Mouse (Mus musculus) cerebellum, adult 2 months (tissue): ENCODE measurements around the gene Mast4. TPM values are rescaled to one million over a fixed set of nuclear protein-coding genes. Genes with fewer than 3 reads are reported as not detected.

Source experiments
- DNase-seq, 2 experiments: peaks; one replicate each; pipeline ENCODE4 v3.0.0; 2021
- H3K27ac ChIP-seq: fragments of 200-500 bp; 2 replicates; pipeline ENCODE4 v1.5.1; 2012; ENCODE audit warnings: low read length, control low read depth, inconsistent platforms; ENCODE audit not compliant: insufficient read depth
- H3K27me3 ChIP-seq: fragments of 200-500 bp; 2 replicates; pipeline ENCODE4 v1.6.1; 2012; ENCODE audit warnings: inconsistent platforms, mild to moderate bottlenecking, low read length, moderate library complexity; ENCODE audit not compliant: control insufficient read depth, insufficient read depth
- H3K4me1 ChIP-seq: fragments of 200-500 bp; 2 replicates; pipeline ENCODE4 v1.6.1; 2011; ENCODE audit warnings: low read length; ENCODE audit not compliant: control insufficient read depth, insufficient read depth
- H3K4me3 ChIP-seq: fragments of 200-500 bp; replicated peaks from 2 replicates; pipeline ENCODE3; 2011; ENCODE audit warnings: mild to moderate bottlenecking, low read depth, low read length, control low read depth; ENCODE audit not compliant: insufficient read depth
- CTCF ChIP-seq: fragments of 200-500 bp; IDR thresholded peaks from 2 replicates; pipeline ENCODE4 v1.5.1; 2011; ENCODE audit warnings: low read depth, mild to moderate bottlenecking, control low read depth, low read length, moderate library complexity, borderline replicate concordance; ENCODE audit not compliant: insufficient read depth
- POLR2A ChIP-seq: fragments of 200-500 bp; IDR thresholded peaks from 2 replicates; pipeline ENCODE4 v1.6.1; 2011; ENCODE audit warnings: low read length, control low read depth, borderline replicate concordance; ENCODE audit not compliant: insufficient read depth
- WGBS: fragments of 180-500 bp; shearing (Covaris S2); methylation state at CpG from one replicate; pipeline ENCODE4 v1.1.7; 2018; 5-methylcytosine and 5-hydroxymethylcytosine counted together
- polyA plus RNA-seq: library from polyadenylated mRNA; depleted of rRNA; stranded (reverse); fragments of >200 nt; gene quantifications from 2 replicates; pipeline ENCODE4 v1.2.3, GENCODE M21; 2012

Mast4 gene
- polyA plus RNA-seq, 1 experiment: 21.2 TPM

DNA sequence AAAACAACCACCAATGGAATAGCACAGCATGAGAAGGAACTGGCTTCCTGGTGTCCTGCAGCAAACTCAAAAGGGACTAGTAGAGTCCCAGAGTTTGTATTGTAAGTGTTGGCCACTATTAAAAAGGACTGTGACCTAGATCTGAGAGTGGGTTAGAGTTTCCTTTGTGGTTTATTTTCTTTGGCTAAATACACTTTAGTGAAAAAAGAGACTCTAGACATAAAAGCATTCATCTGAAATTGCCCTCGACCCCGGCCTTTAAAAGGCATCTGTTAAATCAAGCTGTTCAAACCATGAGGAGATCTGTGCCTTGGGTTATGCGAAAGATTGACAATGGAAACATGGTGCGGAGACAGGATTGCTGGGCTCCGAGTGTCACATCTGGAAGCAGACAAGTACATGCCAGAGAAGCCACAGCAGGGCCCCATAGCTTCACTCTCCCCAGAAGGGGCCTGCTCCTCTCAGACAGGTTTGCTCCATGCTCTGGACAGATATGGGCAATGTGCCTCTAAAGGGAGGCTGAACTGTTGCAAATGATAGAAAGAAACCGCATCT lies 543.6 kb downstream of the Mast4 start:
- TF ChIP-seq CTCF: no peak
- Histone ChIP-seq H3K27ac (no peak overlapping the region), H3K27me3 (no peaks in the 10 kb centered on the region), H3K4me1 (no peaks in the 10 kb centered on the region), H3K4me3 (no peak overlapping the region)
- DNase-seq: peak in 1 of 2 experiments; percentile 22
- WGBS: 61% methylated on average over 6 of the region's 6 CpGs

DNA sequence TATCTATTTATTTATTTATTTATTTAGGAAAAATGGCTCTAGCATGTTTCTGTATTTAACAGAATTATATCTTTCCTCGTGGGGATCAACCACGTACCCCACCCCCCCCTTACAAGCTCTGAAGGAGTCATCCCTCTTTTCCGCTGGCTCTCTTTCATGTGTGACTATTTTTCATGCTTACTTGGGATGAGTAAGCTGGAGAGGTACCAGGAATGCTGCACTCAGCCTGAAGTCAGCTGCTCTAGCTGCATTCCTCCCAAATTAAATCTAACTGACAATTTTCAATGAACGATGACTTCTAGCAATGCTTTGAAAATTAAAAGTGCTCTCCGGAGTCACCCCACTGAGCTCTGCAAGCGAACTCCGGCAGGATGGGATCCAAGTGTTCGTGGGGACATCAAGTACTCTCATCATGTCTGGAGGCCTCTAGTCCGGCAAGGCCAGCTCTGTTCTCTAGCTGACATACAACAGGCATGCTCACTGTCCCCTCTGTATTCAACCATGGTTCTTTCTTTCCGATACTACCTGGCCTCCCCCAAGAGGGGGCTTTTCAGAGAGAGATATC lies 547.5 kb downstream of the Mast4 start:
- Histone ChIP-seq H3K27ac (no peak overlapping the region), H3K4me1 (no peaks in the 10 kb centered on the region), H3K4me3 (no peak overlapping the region), H3K27me3 (no peaks in the 10 kb centered on the region)
- no peak for DNase-seq
- 75% methylated on average over 10 of the region's 10 CpGs for WGBS
- no peak for TF ChIP-seq POLR2A
- TF ChIP-seq CTCF: no peak

DNA sequence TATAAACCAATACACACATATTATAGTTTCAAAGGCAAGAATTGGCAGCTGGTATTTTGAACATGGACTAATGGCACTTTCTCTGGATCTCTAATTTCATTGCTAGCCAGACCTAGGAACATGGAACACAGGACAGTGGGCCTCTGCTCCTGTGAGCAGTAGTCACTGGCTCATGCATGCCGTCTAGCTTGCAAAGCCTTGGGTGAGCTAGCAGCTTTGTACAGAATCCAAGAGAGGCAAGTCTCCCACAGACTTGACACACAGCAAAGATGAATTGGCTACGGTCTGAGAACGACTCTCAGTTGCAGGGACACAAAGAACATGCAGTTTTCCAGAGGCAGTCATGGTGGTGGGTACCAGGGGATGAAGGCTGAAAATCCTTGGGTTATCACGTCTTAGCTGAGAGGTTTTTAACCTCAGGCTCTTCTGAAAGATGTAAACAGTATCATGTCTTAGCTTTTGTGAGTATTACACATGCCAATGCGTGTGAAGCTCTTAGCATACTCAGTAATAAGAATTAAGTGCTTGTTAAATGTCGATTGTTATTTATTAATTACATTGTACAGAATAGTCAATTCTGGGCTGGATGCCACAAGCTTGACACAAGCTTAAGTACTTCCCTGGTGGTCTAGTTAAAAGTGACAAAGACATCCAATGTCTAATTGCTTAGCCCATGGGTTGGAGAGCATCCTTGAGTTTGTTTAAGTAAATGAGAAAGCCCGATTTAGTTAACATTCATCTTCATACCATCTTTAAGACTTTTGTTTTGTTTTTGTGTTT lies 550.6 kb downstream of the Mast4 start:
- no peak overlapping the region for H3K27ac ChIP-seq
- no peaks in the 10 kb centered on the region for H3K4me1 ChIP-seq
- WGBS: 29% methylated on average over 7 of the region's 7 CpGs
- no peaks in the 10 kb centered on the region for H3K27me3 ChIP-seq
- DNase-seq: no peak
- TF ChIP-seq POLR2A (no peak), CTCF (no peak)
- H3K4me3 ChIP-seq: no peak overlapping the region

DNA sequence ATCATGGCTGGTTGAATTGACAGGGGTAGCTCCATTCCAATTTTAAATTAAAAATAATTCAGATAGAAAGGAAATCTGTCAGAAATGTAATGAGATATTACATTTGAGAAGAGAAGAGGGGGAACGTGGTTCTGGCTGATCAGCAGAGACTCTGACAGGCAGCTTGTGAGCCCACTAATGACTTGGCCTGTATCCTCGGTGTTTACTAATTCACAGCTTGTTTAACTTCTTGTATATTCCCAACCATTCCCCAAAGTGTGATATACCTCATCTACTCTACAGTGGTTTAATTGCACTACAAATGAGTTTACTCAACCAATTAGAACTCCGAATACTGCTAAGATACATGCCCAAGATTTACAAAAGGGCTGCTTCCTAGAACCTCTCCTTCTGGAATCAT lies 555.0 kb downstream of the Mast4 start:
- TF ChIP-seq POLR2A: no peak
- TF ChIP-seq CTCF: no peak
- DNase-seq: no peak
- WGBS: 80% methylated on average over 3 of the region's 3 CpGs

DNA sequence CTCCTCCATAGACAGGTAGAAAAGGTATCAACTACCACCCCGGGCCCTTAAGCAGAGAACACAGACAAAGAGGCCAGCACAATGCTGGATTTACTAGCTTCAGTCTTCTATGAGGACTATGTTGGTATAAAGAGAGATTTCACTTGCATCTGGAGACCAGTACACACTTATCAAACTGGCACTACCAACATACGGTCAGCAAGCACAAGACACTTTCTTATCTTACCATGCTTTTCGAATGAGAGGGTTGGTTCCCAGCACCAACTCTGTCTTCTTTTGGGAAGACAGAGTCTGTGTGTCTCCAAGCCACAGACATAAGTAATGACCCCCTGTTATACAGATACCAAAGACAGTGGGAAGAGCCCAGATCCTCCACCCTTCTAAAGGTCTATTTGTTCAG lies 555.4 kb downstream of the Mast4 start:
- 97% methylated on average over 3 of the region's 3 CpGs for WGBS
- TF ChIP-seq CTCF (no peak), POLR2A (no peak)
- Histone ChIP-seq H3K4me3 (no peak overlapping the region), H3K27ac (no peak overlapping the region), H3K4me1 (no peaks in the 10 kb centered on the region), H3K27me3 (no peaks in the 10 kb centered on the region)
- no peak for DNase-seq

More for the DNA sequence above, 555.0 kb downstream of the Mast4 start:
- Histone ChIP-seq H3K4me1 (no peaks in the 10 kb centered on the region), H3K4me3 (no peak overlapping the region), H3K27me3 (no peaks in the 10 kb centered on the region), H3K27ac (no peak overlapping the region)

DNA sequence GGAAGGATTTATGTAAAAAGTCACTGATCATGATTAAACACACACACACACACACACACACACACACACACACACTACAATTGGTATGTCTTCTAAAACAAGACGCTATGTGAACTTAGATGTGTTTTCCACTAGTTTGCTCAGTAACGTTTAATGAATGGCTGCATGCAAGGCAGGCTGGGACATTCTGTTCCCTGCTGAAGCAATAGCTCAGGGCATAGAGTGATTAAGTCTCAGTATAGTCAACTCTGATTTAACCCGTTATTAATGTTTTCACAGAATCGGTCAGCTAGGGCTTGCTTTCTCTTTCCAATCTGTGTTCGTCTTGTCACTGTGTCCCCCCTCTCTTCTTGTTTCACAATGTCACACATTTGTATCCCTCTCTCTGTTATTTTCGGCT lies 558.8 kb downstream of the Mast4 start:
- H3K4me1 ChIP-seq: no peaks in the 10 kb centered on the region
- no peak for DNase-seq
- no peak overlapping the region for H3K4me3 ChIP-seq
- 90% methylated on average over 6 of the region's 6 CpGs for WGBS
- H3K27me3 ChIP-seq: no peaks in the 10 kb centered on the region
- H3K27ac ChIP-seq: no peak overlapping the region
- TF ChIP-seq POLR2A (no peak), CTCF (no peak)

GRCm38 (mm10) chr13:102774786-102775201 lies 559.5 kb downstream of the Mast4 start:
- no peak for TF ChIP-seq POLR2A
- Histone ChIP-seq H3K4me3 (no peak overlapping the region), H3K4me1 (no peaks in the 10 kb centered on the region), H3K27ac (no peak overlapping the region), H3K27me3 (no peaks in the 10 kb centered on the region)
- no peak for DNase-seq
- WGBS: 64% methylated on average over 7 of the region's 7 CpGs

GRCm38 (mm10) chr13:102773169-102773568 lies 561.1 kb downstream of the Mast4 start:
- Histone ChIP-seq H3K4me1 (no peaks in the 10 kb centered on the region), H3K27me3 (no peaks in the 10 kb centered on the region), H3K4me3 (no peak overlapping the region), H3K27ac (no peak overlapping the region)
- DNase-seq: no peak
- 91% methylated on average over 9 of the region's 9 CpGs for WGBS
- TF ChIP-seq POLR2A: no peak
- TF ChIP-seq CTCF: no peak
